Mouse (Mus musculus) cerebellum, adult 8-10 months (tissue): ENCODE measurements at regions not wholly inside any gene's neighbourhood (a gene's known extent, or its start where the extent isn't known, plus 50 kb on each side); places are given as distances from the start of the nearest gene placed in this dataset.
A peak's percentile ranks its signal among the peaks of the same experiment; 100 is the strongest.
"Not testable (repeated sequence)": the region's sequence is repeated elsewhere in the genome, so short reads cannot be mapped to it uniquely, and the experiment has no call there.

Source experiments
- DNase-seq: peaks from one replicate; pipeline ENCODE4 v3.0.0; 2022

DNA sequence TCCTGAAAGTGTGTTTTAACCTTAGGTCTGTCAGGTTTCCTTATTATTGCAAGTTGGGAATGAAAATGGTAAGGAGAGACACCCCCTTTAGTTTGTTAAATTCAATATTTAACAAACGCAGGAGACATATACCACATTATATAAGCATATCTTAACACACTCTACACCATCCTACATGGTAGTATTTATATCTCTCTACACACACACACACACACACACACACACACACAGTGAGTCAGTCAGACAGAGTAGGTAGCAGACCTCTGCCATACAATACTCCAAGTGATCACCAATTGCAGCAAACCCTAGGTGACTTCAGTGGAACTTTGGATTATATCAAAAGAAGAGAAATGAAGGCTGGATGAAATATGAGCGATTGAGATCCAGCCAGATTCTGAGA, 468.2 kb upstream of the Id2 start:
- no peak for DNase-seq

- no peak for DNase-seq
Observed at GRCm38 (mm10) chr12:25559601-25560000, 462.7 kb upstream of the Id2 start.

DNA sequence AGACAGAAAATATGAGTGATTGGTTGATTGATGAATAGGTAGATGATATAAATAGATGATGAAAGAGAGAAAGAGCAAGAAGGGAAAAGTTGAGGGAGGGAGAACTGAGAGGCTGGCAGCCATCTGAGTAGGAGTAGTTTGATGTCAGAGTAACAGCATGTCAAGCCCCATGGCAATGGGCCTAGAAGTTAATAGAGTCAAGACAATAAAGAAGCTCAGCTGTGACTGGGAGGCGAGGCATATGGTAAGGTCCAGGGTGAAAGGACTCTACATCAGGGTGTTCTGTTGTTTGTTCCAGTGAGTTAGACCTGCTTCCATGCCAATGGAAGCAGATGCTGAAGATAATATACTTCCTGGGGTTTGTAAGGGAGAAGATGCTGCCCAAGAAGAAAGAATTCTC, 456.7 kb upstream of the Id2 start:
- no peak for DNase-seq

DNA sequence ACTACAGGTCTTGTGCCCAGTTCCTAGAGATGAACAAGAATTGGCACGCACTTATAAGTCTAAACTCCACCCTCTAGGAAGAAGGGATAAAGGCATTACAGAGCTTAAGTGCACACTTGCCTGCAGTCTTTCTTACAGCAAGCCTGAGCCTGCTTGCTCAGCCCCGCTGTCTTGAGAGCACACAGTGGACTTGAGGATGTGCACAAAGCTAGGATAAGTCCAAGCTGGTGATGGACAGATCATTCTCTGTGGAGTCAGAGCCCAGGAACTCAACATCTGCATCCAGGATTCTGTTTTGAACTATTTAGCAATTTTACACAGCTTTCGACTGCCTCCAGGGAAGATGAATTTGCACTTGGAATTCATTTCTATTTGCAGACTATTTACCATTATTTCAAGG, 452.8 kb upstream of the Id2 start:
- DNase-seq, result no peak

DNA sequence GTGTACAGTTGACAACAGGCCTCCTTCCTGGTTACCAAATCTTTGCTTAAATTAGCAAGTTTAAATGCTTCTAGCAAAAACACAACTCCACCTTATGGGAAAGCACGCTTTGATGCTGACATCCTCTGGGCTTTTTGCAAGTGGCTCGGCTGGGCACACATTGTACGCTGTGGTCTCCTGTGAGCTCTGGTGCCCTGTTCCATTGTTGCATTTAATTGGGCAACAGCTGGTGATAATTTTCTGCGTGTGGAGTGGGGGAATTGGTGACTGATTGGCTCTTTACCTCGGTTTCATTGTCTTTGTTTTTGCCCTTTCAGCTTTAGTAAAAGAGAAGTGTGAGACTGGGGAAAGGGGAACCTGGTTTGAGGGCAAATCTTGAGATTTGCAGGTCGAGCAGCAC, 447.3 kb upstream of the Id2 start:
- DNase-seq, result no peak

GRCm38 (mm10) chr12:25534620-25534950, 437.6 kb upstream of the Id2 start:
- no peak for DNase-seq

DNA sequence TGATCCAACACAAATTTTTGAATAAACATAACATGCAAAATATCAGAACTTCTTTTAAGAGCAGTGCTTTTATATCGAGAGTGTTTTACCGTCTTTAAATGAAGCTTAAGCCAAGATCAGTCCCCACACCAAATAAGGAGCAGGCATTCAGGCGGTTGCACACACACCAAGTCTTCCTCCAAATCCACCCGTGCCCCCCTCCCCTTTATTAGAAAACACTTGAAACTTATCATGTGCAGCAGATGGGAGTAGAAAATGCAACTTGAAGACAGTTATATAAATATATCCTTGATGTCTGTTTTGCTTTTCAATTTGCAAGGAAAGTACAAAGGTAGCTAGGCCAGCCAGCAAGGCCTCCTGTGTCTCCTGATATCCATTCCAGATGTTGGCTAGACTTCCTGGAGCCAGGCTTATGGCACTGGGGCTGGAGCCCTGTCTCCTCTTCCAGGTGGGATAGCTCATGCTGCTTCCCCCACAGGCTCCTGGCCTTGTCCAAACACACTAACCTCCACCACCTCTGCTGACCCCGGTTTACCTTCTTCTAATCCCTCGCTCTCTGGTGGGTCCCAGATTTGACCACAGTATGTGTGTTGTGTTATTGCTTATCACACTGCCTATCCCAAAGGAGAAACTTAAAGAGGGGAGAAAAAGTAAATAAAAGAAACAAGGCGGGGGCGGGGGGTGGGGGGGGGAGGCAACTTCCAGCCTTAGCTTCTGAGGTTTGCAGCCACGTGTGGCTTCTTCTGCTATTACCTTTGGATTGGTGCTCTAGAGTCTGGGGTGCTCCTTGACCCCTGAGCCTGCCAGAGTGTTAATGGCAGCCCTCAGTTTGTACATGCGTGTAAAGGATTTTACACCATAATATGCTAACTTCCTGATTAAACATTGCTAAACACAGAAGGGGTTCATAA, 437.0 kb upstream of the Id2 start:
- no peak for DNase-seq

GRCm38 (mm10) chr12:25530483-25530882, 433.5 kb upstream of the Id2 start:
- no peak for DNase-seq

DNA sequence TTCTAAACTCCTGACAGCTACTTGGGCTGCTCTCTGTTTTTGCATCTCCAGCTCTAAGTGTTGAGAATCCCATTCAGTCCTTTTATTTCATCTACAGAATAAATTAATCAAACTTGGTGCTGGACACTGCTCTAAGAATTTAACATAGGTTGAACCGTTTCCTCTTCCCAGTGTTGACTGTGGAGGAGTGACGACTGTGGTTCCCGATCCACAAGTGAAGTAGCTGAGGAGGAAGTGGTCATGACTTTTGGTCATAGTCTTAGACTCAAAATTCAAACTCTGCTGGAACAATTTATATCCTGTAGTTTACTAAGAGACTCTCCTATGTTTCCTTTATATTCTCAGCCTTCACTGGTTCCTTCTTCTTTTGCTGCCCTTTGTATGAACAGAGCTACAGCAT, 432.6 kb upstream of the Id2 start:
- DNase-seq, result no peak

- DNase-seq, result no peak
Observed at GRCm38 (mm10) chr12:25526639-25527038, 429.7 kb upstream of the Id2 start.

DNA sequence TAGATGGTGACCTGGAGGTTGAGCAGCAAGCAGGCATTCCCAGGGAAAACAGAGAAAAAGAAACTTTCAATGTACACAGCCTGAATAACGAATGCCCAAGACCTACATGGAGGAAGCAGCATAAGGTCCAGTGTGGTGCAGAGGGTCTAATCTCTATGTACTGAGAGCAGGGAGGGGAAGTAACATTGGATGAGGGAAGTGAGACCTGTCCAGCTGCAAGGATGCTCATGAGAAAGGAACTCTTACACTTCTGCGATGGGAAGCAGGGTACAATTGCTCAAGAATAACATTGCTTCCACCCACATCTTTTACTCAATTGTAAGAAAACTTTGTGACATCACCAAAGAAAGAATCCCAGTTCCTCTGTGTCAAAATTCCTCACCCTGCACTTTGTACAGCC, 419.8 kb upstream of the Id2 start:
- no peak for DNase-seq

- no peak for DNase-seq
Observed at GRCm38 (mm10) chr12:25513679-25514078, 416.7 kb upstream of the Id2 start.

GRCm38 (mm10) chr12:25509666-25510065, 412.7 kb upstream of the Id2 start:
- no peak for DNase-seq

- DNase-seq, result peak; percentile 12
Observed at GRCm38 (mm10) chr12:25493233-25493632, 396.3 kb upstream of the Id2 start.

DNA sequence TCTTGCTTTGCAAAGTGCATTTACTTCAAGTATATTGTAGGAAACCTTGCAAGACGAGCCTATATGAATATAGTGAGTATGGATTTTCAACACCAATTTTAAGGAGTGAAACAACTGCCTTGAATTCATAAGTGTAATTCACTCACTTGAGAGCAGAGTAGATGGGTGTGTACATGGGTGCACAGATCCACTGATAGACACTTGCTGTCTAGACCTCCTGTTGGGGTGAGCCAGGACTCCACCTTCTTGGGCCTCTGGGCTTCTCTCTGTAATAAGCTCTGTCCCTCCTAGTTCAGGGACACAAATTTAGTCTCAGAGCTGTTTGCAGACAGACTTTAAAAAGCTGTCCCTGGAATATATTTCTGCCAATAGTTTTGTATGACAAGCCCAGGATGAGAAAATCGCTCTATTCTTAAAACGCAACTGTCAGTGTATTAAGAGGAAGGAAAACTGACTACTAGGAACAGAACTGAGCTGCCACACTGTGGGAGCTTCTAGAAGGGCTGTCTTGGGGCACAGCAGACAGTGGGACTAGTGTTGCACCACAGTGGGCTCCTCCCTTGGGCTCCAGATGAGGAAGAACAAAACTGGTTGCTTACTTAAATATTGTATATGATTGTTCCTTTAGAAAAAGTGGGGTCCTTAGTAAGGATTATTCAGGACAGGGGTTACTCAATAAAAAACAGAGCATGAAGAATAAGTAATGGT, 395.7 kb upstream of the Id2 start:
- DNase-seq, result no peak

- no peak for DNase-seq
Observed at GRCm38 (mm10) chr12:25475180-25475758, 378.3 kb upstream of the Id2 start.

GRCm38 (mm10) chr12:25469181-25469580, 372.2 kb upstream of the Id2 start:
- DNase-seq, result no peak

- DNase-seq, result no peak
Observed at GRCm38 (mm10) chr12:25467789-25468188, 370.8 kb upstream of the Id2 start.

DNA sequence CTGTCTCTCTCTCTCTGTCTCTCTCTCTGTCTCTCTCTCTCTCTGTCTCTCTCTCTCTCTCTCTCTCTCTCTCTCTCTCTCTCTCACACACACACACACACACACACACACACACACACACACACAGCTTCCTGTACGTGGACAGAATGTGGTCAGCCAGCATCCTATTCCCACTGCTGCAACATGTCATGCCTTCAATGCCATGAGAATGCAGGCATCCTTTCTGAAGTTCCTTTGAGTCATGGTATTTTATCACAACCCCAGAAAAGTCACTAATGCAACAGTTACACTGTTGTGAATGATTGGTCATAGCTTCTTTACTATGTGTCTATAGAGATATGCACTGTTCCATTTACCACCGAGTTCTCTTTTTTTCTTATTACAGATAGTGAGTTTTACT, 365.8 kb upstream of the Id2 start:
- not testable (repeated sequence) for DNase-seq

DNA sequence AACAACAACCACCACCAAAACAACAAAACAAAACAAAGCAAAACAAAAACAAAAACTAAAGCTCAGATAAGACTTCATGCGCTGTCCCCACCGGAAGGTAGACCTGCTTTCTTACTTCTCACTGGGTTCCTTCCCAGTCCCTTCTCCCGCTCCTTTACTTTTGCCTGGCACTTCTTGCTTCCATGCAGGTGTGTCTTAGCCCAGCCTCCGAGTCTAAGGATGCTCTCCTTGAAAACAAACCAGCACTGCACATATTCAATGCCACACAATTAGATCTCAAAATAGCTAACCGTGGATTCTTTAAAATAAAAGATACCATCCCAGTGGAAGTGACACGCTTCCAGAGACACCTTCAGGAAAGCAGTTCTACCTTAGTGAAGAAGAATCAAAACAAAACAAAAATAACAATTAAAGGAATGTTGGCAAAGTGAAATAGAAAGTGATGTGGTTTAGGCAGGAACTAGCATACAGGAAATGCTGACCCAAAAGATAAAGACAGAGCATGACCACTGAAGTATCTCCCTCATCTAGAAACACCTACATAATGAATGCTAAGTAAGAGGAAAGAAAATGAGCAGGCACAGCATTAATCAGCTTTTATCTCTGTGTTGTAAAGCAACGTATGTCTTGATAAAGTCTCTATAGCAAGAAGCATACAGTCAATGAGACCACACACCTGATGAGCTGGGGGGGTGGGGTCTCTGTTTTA, 358.5 kb upstream of the Id2 start:
- no peak for DNase-seq

GRCm38 (mm10) chr12:25453356-25453755, 356.4 kb upstream of the Id2 start:
- DNase-seq, result no peak

DNA sequence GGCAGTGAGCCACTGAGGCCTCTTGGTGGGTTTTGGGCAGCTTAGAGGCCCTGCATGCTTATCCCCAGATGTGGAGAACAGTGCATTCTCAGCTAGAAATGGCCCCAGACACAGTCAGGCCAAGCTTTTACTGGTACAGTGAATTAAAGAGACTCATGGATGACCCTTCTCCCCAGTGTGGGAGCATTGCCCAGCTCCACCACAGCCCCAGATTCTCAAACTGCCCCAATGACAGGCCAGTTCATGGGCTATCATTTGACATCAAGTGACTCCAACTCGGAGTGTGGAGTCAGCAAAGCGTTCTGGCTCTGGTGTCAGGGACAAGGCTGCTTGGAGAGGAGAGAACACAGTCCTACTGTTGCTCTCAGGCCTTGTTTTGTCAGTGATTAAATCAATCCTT, 354.2 kb upstream of the Id2 start:
- no peak for DNase-seq

DNA sequence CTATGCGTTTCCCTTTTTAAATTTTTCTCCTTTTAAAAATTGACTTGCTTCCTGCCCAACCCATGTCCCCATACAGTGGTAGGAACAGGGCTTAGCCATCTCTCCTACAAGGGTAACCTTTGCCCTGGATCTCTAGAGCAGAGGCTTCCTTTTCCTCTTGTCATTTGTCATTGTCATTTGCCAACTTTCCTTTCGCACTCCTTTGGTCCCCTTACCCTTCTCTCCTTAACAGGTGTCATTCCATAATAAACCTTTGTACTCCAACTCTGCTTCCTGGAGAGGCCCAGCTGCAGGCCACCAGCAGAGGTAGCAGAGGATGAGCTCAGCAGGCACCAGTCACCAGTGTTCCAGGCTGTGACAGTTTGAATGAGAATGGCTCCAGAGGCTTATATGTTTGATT, 347.4 kb upstream of the Id2 start:
- no peak for DNase-seq
